Mouse (Mus musculus): ENCODE results near the gene Usp19.

Gene Usp19

DNA sequence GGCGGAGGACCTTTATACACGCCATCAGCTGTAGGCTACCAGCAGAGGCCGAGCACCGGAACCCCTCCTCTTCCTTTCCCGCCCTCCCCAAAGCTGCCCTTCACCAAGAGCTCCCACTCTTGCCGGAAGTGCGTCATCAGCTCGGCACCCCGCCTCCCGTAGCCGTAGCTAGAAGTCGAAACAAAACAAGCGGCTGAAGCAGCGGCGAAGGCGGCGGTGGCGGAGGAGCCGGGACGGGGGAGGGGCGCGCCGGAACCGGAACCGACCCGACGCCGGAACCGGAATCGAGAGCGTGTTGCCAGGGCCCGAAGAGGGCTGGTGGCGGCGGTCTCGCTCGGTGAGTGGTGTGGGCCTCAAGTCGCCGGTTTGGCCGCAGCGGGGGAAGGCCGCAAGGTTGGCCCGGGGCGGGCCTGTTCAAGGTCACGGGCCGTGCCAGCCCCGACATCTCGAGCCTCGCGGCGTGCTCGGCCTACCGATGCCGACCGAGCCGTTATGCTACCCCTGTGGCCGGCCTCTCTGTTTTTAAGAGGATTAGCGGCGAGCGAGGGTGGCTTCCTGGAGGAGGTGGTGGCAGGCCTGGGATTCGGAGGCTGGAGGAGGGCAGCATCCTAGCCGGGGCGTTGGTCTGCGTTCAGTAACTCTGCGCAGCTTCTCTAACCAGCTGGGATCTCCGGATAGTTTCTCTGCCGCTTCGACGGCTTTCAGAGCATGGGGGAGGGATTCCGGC, at the start of gene Usp19:
Usp19 (plus strand) TSS at position 44 of the 727 bp plus-strand sequence.
- DNase-seq (ENCODE audit: extremely low spot score), result peak; percentile 94

DNA sequence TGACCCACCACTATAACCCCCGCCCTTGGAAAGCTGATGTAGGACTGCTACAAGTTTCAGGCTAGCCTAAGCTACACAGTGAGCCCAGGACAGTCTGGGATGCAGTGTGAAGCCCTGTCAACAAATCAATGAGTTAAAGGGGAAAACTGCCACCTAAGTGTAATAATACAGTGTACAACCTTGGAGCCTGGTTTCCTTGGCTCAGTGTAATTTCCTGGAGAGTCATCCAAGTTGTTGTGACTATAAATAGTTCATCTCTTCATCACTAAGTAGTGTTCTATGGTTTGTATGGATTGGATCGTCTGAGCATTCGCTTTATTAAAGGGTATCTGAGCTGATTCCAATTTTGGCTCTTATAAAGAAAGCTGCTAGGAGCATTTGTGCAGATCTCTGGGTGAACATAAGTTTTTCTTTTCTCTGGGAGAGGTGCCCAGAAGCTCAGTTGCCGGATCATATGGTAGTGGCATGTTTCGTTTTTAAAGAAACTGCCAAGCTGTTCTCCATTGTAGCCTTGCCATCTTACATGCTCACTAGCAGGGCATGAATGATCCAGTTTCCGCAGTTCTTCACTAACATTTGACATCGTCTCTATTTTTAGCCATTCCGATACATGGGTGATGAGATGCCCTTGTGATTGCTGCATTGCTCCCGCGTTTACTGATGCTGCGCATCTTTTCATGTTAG, 49.0 kb upstream of the Usp19 start:
- DNase-seq (ENCODE audit: extremely low spot score), result no peak

DNA sequence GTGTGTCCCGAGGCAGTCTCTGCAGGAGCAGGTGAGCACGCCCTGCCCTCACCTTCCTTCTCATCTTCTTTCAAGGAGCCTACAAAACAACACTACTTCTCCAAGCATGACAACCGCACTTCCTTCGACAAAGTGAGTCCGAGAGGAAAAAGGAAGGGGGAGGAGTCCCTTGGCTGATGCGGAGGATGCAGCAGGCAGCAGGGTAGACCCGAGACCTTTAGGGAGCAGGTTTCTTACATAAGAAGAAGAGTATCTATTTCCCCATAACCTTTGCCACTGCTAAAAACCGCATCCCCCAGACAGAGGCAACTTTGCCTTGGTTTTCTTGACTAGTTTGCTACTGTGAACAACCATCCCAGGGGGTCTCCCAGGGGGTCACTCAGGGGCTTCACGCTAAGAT, 45.3 kb upstream of the Usp19 start:
- DNase-seq (ENCODE audit: extremely low spot score), result no peak

- peak; percentile 66 for DNase-seq (ENCODE audit: extremely low spot score)
Measured at GRCm38 (mm10) chr9:108449860-108450259, 40.5 kb upstream of the Usp19 start.

GRCm38 (mm10) chr9:108450292-108451169, 39.9 kb upstream of the Usp19 start:
- no peak for DNase-seq (ENCODE audit: extremely low spot score)

- DNase-seq (ENCODE audit: extremely low spot score), result no peak
Measured at GRCm38 (mm10) chr9:108451170-108451493, 39.3 kb upstream of the Usp19 start.

DNA sequence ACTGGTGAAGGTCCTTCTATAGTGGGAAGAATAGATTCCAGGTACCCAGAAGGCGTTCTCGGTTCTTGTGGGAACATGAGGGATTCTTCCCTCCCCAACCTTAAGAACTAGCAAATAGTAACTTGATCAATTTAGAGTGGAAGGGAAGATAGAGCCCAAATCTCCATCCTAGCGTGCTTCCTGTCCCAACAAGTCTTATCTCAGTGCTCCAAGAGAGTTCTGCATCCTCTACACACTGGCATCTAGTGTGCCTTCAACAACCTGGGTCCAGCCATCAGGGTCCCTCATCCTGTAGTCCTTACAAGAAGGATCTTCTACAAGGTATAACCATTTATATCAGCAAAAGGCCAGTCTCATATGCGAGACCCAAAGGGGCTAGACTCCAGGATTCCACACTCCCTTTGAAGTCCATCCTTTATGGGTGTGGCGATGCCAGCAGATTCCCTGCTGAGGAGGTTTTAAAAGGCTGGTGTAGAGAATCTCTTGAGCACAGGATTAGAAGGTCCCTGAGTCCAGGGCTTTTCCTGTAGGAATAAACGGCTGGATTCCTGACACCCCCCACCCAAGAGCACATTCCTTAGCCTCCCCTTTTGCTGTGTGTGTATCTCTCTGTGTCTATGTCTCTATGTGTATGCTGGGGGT, 38.8 kb upstream of the Usp19 start:
- no peak for DNase-seq (ENCODE audit: extremely low spot score)

- DNase-seq (ENCODE audit: extremely low spot score), result peak; percentile 90
Measured at GRCm38 (mm10) chr9:108452291-108452906, 38.0 kb upstream of the Usp19 start.

GRCm38 (mm10) chr9:108452911-108453310, 37.5 kb upstream of the Usp19 start:
- no peak for DNase-seq (ENCODE audit: extremely low spot score)

DNA sequence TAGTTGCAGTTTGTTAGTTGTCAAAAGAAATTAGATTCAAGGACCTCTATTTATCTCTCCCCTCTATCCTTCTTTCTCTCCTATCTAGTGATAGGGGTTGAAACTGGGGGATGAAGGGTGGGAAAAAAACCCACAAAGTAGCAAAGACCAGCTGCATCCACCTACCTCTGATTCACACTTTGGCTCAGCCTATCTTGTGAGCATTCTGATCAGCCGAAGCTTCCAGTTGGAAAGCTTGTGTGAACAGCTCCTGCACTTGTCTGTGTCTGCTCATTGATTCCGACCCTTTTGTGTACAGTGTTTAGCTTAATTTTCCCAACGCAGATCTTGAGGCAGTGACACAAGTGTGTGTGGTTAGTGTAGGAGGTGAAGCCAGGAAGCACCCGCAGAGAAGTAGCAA, 36.9 kb upstream of the Usp19 start:
- no peak for DNase-seq (ENCODE audit: extremely low spot score)

DNA sequence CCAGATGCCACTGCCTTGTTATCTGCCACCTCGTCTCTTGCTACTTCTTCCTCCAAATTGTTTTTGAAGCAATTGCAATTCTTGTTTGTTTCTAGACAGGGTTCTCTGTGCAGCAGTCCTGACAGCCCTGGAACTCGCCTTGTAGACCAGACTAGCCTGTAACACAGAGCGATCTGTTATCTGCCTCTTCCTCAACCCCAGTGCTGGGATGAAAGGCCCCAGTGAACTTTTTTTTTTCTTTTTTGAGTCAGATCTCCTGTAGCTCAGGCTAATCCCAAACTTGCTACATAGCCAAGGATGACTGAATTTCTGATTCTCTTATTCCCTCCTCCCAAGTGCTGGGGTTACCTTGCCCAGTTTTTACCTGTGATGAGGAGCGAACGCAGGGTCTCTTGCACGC, 36.0 kb upstream of the Usp19 start:
- no peak for DNase-seq (ENCODE audit: extremely low spot score)

DNA sequence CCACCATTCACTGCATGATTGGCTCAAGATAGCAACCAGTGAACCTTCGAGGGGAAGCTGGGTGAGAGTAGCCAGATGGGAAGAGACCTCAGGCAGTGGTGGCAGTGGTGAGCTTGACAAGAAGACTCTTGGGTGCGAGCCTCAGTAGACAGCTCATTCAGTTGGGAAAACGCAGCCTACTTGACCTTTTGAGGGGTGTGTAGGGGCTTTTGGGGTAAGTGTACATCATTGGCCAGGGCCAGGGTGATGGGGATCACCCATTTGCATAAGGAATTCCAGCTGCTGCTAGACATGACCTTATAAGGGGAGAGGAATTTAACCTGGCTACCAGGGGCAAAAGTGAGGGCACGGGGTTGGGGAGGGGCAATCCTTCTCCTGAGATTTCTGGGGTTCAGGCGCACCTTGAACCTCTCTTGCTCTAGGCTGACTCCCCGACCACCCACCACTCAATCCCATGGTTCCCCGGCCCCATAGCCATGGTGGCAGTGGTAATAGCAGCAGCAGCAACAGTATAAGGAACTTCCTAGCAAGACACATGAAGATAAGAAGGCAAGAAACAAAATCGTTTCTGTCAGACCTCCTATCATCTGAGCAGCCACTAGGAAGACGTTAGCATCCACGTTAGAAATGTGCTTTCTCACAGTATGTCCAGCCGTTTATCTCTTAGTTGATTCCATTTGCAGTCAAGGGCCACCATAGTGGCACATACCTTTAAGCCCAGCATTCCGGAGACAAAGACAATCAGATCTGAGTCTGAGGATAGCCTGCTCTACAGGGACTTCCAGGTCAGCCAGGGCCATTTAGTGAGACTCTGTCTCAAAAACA, 34.4 kb upstream of the Usp19 start:
- DNase-seq (ENCODE audit: extremely low spot score), result no peak

DNA sequence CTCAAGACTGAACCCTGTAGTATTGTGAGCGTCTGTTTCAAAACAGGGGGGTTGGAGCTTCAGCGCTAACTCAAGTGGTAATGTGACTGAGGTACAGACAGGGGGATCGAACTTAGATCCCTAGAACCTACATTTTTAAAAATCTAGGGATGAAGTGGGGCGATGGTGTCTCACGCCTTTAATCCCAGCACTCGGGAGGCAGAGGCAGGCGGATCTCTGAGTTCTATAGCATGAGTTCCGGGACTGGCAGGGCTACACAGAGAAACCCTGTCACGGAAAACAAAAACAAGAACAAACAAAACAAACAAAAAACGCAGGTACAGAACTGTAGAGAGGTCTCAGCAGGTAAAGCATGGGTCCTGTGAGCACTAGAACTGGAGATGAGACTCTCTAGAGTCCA, 33.4 kb upstream of the Usp19 start:
- no peak for DNase-seq (ENCODE audit: extremely low spot score)

- no peak for DNase-seq (ENCODE audit: extremely low spot score)
Measured at GRCm38 (mm10) chr9:108459939-108460318, 30.5 kb upstream of the Usp19 start.

GRCm38 (mm10) chr9:108460319-108461178, 29.9 kb upstream of the Usp19 start, which contains the start of gene Ccdc71:
Gene Ccdc71 (plus strand): TSS chr9:108460527.
- peak; percentile 88 for DNase-seq (ENCODE audit: extremely low spot score)

GRCm38 (mm10) chr9:108461181-108461631, 29.2 kb upstream of the Usp19 start, which contains the start of gene Klhdc8b:
Gene Klhdc8b (minus strand): TSS chr9:108461581.
- DNase-seq (ENCODE audit: extremely low spot score), result no peak

GRCm38 (mm10) chr9:108461675-108462074, 28.7 kb upstream of the Usp19 start:
- DNase-seq (ENCODE audit: extremely low spot score), result no peak

- no peak for DNase-seq (ENCODE audit: extremely low spot score)
Measured at GRCm38 (mm10) chr9:108462192-108462591, 28.2 kb upstream of the Usp19 start.

GRCm38 (mm10) chr9:108463713-108464112, 26.7 kb upstream of the Usp19 start:
- DNase-seq (ENCODE audit: extremely low spot score), result no peak

DNA sequence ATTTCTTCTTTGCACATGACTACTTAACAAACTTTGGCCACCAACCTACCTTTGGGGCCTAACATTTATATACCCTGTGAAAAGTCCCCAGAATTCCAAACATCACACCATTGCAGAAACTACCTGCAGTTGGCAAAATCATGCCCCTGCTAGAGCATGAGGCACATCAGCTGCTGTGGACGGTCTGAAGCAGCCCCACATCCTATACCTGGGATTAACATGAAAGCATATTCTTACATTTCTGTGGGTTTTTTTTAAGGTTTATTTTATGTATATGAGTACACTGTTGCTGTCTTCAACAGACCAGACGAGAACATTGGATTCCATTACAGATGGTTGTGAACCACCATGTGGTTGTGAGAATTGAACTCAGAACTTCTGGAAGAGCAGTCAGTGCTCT, 24.2 kb upstream of the Usp19 start:
- DNase-seq (ENCODE audit: extremely low spot score), result no peak
